Mouse (Mus musculus) cerebellum, adult 2 months (tissue): Measurements from ENCODE around the gene Palld. TPM values are rescaled to one million over a fixed set of nuclear protein-coding genes. Genes with fewer than 3 reads are reported as not detected.

Experiments used
- DNase-seq, 2 experiments: peaks; one replicate each; pipeline ENCODE4 v3.0.0; 2021
- H3K27ac ChIP-seq: fragments of 200-500 bp; 2 replicates; pipeline ENCODE4 v1.5.1; 2012; ENCODE audit warnings: low read length, control low read depth, inconsistent platforms; ENCODE audit not compliant: insufficient read depth
- H3K27me3 ChIP-seq: fragments of 200-500 bp; 2 replicates; pipeline ENCODE4 v1.6.1; 2012; ENCODE audit warnings: inconsistent platforms, mild to moderate bottlenecking, low read length, moderate library complexity; ENCODE audit not compliant: control insufficient read depth, insufficient read depth
- H3K4me1 ChIP-seq: fragments of 200-500 bp; 2 replicates; pipeline ENCODE4 v1.6.1; 2011; ENCODE audit warnings: low read length; ENCODE audit not compliant: control insufficient read depth, insufficient read depth
- H3K4me3 ChIP-seq: fragments of 200-500 bp; replicated peaks from 2 replicates; pipeline ENCODE3; 2011; ENCODE audit warnings: mild to moderate bottlenecking, low read depth, low read length, control low read depth; ENCODE audit not compliant: insufficient read depth
- CTCF ChIP-seq: fragments of 200-500 bp; IDR thresholded peaks from 2 replicates; pipeline ENCODE4 v1.5.1; 2011; ENCODE audit warnings: low read depth, mild to moderate bottlenecking, control low read depth, low read length, moderate library complexity, borderline replicate concordance; ENCODE audit not compliant: insufficient read depth
- POLR2A ChIP-seq: fragments of 200-500 bp; IDR thresholded peaks from 2 replicates; pipeline ENCODE4 v1.6.1; 2011; ENCODE audit warnings: low read length, control low read depth, borderline replicate concordance; ENCODE audit not compliant: insufficient read depth
- WGBS: fragments of 180-500 bp; shearing (Covaris S2); methylation state at CpG from one replicate; pipeline ENCODE4 v1.1.7; 2018; 5-methylcytosine and 5-hydroxymethylcytosine counted together
- polyA plus RNA-seq: library from polyadenylated mRNA; depleted of rRNA; stranded (reverse); fragments of >200 nt; gene quantifications from 2 replicates; pipeline ENCODE4 v1.2.3, GENCODE M21; 2012

Palld gene
- polyA plus RNA-seq, 1 experiment: 5.5 TPM

- WGBS: 16% methylated on average over 7 of the region's 7 CpGs
- DNase-seq: no peak
- Histone ChIP-seq H3K4me1 (no peaks in the 10 kb centered on the region), H3K4me3 (no peak overlapping the region), H3K27ac (no peak overlapping the region), H3K27me3 (no peaks in the 10 kb centered on the region)
- TF ChIP-seq POLR2A: no peak
- no peak for TF ChIP-seq CTCF
Observed at GRCm38 (mm10) chr8:61865365-61865764, 37.1 kb downstream of the Palld start.

- Histone ChIP-seq H3K4me3 (no peak overlapping the region), H3K27ac (no peak overlapping the region), H3K27me3 (no peaks in the 10 kb centered on the region), H3K4me1 (no peaks in the 10 kb centered on the region)
- DNase-seq: no peak
- no peak for TF ChIP-seq CTCF
- TF ChIP-seq POLR2A: no peak
- 82% methylated on average over 4 of the region's 4 CpGs for WGBS
Observed at GRCm38 (mm10) chr8:61851270-61851669, 51.2 kb downstream of the Palld start.

GRCm38 (mm10) chr8:61848581-61849162 is 53.8 kb downstream of the Palld start:
- DNase-seq: no peak
- 20% methylated on average over 7 of the region's 7 CpGs for WGBS

GRCm38 (mm10) chr8:61847494-61847893 is 55.0 kb downstream of the Palld start:
- Histone ChIP-seq H3K4me3 (no peak overlapping the region), H3K4me1 (no peaks in the 10 kb centered on the region), H3K27ac (no peak overlapping the region), H3K27me3 (no peaks in the 10 kb centered on the region)
- TF ChIP-seq POLR2A: no peak
- no peak for TF ChIP-seq CTCF
- 85% methylated on average over 5 of the region's 5 CpGs for WGBS
- DNase-seq: no peak

More at GRCm38 (mm10) chr8:61848581-61849162, 53.8 kb downstream of the Palld start:
- TF ChIP-seq POLR2A (no peak), CTCF (no peak)
- Histone ChIP-seq H3K27ac (no peak overlapping the region), H3K4me3 (no peak overlapping the region), H3K27me3 (no peaks in the 10 kb centered on the region), H3K4me1 (no peaks in the 10 kb centered on the region)

GRCm38 (mm10) chr8:61844992-61845391 is 57.5 kb downstream of the Palld start:
- no peak for DNase-seq
- TF ChIP-seq POLR2A: no peak
- TF ChIP-seq CTCF: no peak
- Histone ChIP-seq H3K27me3 (no peaks in the 10 kb centered on the region), H3K27ac (no peak overlapping the region), H3K4me3 (no peak overlapping the region), H3K4me1 (no peaks in the 10 kb centered on the region)
- 85% methylated on average over 2 of the region's 2 CpGs for WGBS

- TF ChIP-seq CTCF (no peak), POLR2A (no peak)
- Histone ChIP-seq H3K27ac (no peak overlapping the region), H3K4me1 (no peaks in the 10 kb centered on the region), H3K4me3 (no peak overlapping the region), H3K27me3 (no peaks in the 10 kb centered on the region)
- no peak for DNase-seq
- 79% methylated on average over 4 of the region's 4 CpGs for WGBS
Observed at GRCm38 (mm10) chr8:61844575-61844974, 57.9 kb downstream of the Palld start.

GRCm38 (mm10) chr8:61843776-61844175 is 58.7 kb downstream of the Palld start:
- TF ChIP-seq POLR2A (no peak), CTCF (no peak)
- no peaks in the 10 kb centered on the region for H3K27me3 ChIP-seq

GRCm38 (mm10) chr8:61833211-61833610 is 69.3 kb downstream of the Palld start:
- no peak overlapping the region for H3K4me3 ChIP-seq
- no peaks in the 10 kb centered on the region for H3K27me3 ChIP-seq
- TF ChIP-seq CTCF (no peak), POLR2A (no peak)
- no peak for DNase-seq
- no peaks in the 10 kb centered on the region for H3K4me1 ChIP-seq
- H3K27ac ChIP-seq: no peak overlapping the region
- WGBS: 77% methylated on average over 3 of the region's 3 CpGs

More at GRCm38 (mm10) chr8:61843776-61844175, 58.7 kb downstream of the Palld start:
- no peak overlapping the region for H3K27ac ChIP-seq
- no peak for DNase-seq
- no peak overlapping the region for H3K4me3 ChIP-seq
- 83% methylated on average over 8 of the region's 8 CpGs for WGBS
- no peaks in the 10 kb centered on the region for H3K4me1 ChIP-seq

- TF ChIP-seq CTCF (no peak), POLR2A (no peak)
- 88% methylated on average over 4 of the region's 4 CpGs for WGBS
- Histone ChIP-seq H3K4me3 (no peak overlapping the region), H3K4me1 (no peaks in the 10 kb centered on the region), H3K27ac (no peak overlapping the region), H3K27me3 (no peaks in the 10 kb centered on the region)
- no peak for DNase-seq
Observed at GRCm38 (mm10) chr8:61831944-61832343, 70.5 kb downstream of the Palld start.
